Mouse (Mus musculus): ENCODE data around the gene Mterf4.
"Not testable (repeated sequence)": the region's sequence is repeated elsewhere in the genome, so short reads cannot be mapped to it uniquely, and the experiment has no call there.

The Mterf4 gene

DNA sequence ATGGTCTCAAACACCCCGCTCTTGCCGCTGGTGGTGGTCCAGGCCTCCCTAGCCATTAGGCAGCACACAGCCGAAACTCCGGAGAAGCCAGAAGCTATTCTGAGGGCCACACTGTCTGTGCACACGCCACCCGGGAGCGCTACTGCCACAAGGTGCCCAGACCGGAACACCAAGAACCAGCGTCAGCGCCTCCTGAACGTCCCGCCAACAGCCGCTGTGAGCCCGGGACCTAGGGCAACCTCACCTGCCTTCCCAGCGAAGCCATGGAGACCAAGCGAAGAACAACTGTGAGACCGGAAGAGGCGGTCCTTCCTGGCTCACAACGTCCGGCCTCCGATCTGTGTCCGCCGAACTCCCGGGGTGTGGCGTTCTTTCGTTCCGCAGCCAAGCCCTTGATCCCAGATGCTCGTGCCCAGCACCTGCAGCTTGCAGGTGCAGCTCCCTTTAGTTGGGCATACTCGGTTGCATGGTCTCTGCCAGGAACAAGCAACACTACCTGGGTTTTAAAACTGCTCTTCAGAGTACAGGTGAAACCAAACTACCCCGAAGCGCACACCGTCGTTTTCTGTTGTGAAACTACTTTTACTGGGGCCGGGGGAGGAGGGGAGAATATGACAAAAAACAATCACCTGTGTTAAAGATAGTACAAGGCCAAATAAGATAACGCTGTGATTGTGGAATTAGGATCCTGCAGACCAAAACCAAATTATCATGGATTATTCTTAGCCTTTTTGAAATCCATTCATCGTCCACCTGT is at the start of gene Mterf4:
Gene Mterf4, minus strand, starts transcription at position 335 of the 757 bp plus-strand sequence.
- DNase-seq (ENCODE audit: low read depth in 1 of 2, low spot score in 2 of 2), result peak; percentile 13 to 42

DNA sequence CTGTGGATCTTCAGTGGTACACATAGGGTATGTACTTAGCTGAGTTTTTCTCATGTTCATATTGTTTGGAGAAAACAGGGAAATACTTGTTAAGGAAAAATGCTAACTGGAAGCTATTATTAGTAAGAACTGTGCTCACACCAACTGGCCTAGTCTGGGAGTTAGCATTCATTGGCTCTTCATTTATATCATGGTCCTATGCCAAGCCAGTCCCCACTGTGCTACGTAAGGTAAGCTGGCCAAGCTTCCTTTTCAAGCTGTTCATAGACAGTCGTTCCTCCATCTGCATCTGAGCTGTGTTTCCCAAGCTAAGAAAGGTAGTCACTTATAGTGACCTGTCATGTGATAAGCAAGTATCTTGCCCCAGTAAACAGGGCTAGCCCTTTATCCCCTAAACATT is 47.0 kb upstream of the Mterf4 start:
- no peak for DNase-seq (ENCODE audit: low read depth in 1 of 2, low spot score in 2 of 2)

- no peak for DNase-seq (ENCODE audit: low read depth in 1 of 2, low spot score in 2 of 2)
These were observed 44.0 kb upstream of the Mterf4 start for GRCm38 (mm10) chr1:93349701-93350100.

- DNase-seq (ENCODE audit: low read depth in 1 of 2, low spot score in 2 of 2), result no peak
These were observed 41.5 kb upstream of the Mterf4 start for GRCm38 (mm10) chr1:93347176-93347575.

- DNase-seq (ENCODE audit: low read depth in 1 of 2, low spot score in 2 of 2), result peak; percentile 74 to 82
These were observed 37.9 kb upstream of the Mterf4 start for GRCm38 (mm10) chr1:93343504-93344047.

GRCm38 (mm10) chr1:93342648-93343503 is 37.2 kb upstream of the Mterf4 start, which contains the start of the genes Ppp1r7 and Pask:
Gene Ppp1r7, plus strand, starts transcription at chr1:93342854.
Gene Pask, minus strand, starts transcription at chr1:93343482.
- DNase-seq (ENCODE audit: low read depth in 1 of 2, low spot score in 2 of 2), result peak; percentile 88 to 90

- DNase-seq (ENCODE audit: low read depth in 1 of 2, low spot score in 2 of 2), result no peak
These were observed 28.9 kb upstream of the Mterf4 start for GRCm38 (mm10) chr1:93334621-93335020.

DNA sequence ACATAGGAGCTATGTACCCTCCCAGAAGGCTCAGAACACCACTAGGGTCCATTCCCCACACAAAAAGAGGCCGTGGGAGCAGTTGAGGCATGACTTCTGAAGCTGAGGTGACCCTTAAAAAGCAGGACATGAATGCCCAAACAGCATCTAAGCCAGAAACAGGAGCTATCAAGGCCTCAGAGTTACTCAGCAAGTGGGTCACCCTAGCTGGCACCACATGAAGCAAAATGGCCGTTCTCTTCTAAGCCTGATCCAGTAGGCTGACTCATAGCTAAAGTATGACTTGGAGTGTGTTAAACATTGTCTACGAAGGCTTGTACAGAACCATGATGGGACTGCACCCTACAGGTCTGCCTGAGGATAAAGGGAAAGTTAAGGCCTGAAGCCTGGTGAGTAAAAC is 20.7 kb upstream of the Mterf4 start:
- no peak for DNase-seq (ENCODE audit: low read depth in 1 of 2, low spot score in 2 of 2)

GRCm38 (mm10) chr1:93323973-93324372 is 18.3 kb upstream of the Mterf4 start:
- DNase-seq (ENCODE audit: low read depth in 1 of 2, low spot score in 2 of 2), result no peak

GRCm38 (mm10) chr1:93300578-93300977 is 5.1 kb downstream of the Mterf4 start:
- DNase-seq (ENCODE audit: low read depth in 1 of 2, low spot score in 2 of 2), result no peak

GRCm38 (mm10) chr1:93299791-93300190 is 5.9 kb downstream of the Mterf4 start:
- no peak for DNase-seq (ENCODE audit: low read depth in 1 of 2, low spot score in 2 of 2)

DNA sequence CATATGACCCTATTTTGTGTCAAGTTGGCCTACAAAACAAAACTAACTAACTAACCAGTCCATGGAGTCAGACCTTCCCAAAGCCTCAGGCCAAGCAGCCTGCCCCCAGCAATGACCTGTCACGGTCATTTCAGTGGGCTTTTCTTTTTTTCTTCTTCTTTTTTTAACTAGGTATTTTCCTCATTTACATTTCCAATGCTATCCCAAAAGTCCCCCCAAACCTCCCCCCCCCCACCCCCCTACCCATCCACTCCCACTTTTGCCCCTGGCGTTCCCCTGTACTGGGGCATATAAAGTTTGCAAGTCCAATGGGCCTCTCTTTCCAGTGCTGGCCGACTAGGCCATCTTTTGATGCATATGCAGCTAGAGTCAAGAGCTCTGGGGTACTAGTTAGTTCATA is 11.2 kb downstream of the Mterf4 start:
- DNase-seq (ENCODE audit: low read depth in 1 of 2, low spot score in 2 of 2), result not testable (repeated sequence)

DNA sequence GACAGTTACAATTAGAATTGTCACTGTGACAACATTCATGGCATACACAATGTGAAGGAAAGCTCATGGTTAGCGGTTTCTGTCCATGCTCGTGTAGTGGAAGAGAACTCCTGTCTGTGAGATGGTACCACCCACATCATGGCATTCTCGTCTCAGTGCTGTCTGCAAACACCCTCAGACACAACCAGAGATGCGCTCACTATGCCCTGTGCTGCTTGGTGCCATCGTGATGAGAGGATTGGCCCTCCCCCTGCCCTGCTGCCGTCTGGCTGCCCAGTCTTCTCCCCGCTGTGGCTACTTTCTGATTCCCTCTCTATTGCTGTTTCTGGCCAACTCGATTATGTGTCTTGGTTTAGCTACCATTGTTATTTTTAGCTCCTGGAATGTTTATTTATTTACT is 13.7 kb downstream of the Mterf4 start:
- no peak for DNase-seq (ENCODE audit: low read depth in 1 of 2, low spot score in 2 of 2)

GRCm38 (mm10) chr1:93291591-93291990 is 14.1 kb downstream of the Mterf4 start:
- no peak for DNase-seq (ENCODE audit: low read depth in 1 of 2, low spot score in 2 of 2)

- no peak for DNase-seq (ENCODE audit: low read depth in 1 of 2, low spot score in 2 of 2)
These were observed 14.8 kb downstream of the Mterf4 start for GRCm38 (mm10) chr1:93290956-93291355.

DNA sequence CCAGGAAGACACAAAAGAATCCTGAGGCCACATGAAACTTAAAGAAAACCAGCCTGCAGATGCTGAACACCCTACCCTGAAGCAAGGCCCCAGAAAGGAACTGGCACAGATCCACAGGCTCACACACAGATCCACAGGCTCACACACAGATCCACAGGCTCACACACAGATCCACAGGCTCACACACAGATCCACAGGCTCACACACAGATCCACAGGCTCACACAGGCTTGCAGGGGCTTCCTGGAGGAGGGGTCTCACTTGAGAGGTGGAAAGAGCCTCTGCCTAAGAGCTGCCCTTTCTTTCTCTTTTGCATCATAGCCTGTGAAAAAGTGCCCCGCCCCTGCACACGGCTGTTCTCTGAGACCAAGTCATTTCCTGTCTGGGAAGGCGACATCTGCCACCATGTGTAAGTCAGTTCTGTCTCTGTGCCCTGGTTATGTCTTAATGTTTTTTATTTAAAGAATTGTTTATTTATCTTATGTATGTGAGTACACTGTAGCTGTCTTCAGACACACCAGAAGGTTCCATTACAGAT is 16.0 kb downstream of the Mterf4 start:
- no peak for DNase-seq (ENCODE audit: low read depth in 1 of 2, low spot score in 2 of 2)

- no peak for DNase-seq (ENCODE audit: low read depth in 1 of 2, low spot score in 2 of 2)
These were observed 28.7 kb downstream of the Mterf4 start for GRCm38 (mm10) chr1:93277041-93277440.

- no peak for DNase-seq (ENCODE audit: low read depth in 1 of 2, low spot score in 2 of 2)
These were observed 30.2 kb downstream of the Mterf4 start for GRCm38 (mm10) chr1:93275561-93275960.

DNA sequence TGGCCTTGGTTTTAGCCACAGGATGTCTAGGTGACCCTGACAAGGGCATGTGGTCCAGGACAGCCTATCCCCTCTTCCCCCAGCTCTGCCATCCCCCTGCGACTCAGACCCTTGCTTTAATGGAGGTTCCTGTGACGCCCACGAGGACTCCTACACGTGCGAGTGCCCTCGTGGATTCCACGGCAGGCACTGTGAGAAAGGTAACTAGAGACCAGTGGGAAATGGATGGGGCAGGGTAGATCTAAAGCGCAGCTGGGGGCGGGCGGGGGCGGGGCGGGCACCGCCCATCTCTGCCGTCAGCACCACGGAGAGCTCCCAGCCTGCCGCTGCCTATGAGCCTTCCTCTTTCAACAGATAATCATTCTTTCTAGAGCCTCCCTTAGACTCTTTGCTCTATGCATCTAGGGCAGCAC is 33.3 kb downstream of the Mterf4 start:
- no peak for DNase-seq (ENCODE audit: low read depth in 1 of 2, low spot score in 2 of 2)

DNA sequence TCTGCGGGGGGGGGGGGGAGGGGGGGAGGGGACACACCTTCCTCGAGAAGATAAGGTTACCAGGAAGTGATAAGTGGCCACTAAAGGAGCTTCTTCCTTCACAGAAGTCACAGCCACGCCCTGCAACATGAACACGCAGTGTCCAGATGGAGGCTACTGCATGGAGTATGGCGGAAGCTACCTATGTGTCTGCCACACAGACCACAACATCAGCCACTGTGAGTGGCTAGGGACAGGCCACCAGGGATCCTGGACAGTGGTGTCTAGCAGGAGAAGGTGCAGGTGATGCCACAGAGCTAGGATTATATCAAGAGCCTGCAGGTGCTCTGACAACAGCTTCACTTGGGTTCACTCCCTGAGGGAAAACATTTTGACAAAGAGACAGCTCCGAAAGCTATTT is 34.0 kb downstream of the Mterf4 start:
- no peak for DNase-seq (ENCODE audit: low read depth in 1 of 2, low spot score in 2 of 2)

GRCm38 (mm10) chr1:93270516-93271240 is 35.0 kb downstream of the Mterf4 start:
- no peak for DNase-seq (ENCODE audit: low read depth in 1 of 2, low spot score in 2 of 2)
